Mouse (Mus musculus) ES-Bruce4 (cell line): Measurements from ENCODE around the gene Zfp335. TPM values are rescaled to one million over a fixed set of nuclear protein-coding genes. Genes with fewer than 3 reads are reported as not detected.
A peak's percentile ranks its signal among the peaks of the same experiment; 100 is the strongest.

Experiments used
- H3K27ac ChIP-seq: 2 replicates; pipeline ENCODE4 v1.5.1; 2012; ENCODE audit warnings: low read length, inconsistent platforms; ENCODE audit not compliant: insufficient read depth
- H3K27me3 ChIP-seq: 2 replicates; pipeline ENCODE4 v1.6.1; 2012; ENCODE audit warnings: mild to moderate bottlenecking, low read length, inconsistent platforms; ENCODE audit not compliant: control insufficient read depth, poor library complexity, insufficient read depth, severe bottlenecking
- H3K36me3 ChIP-seq: 2 replicates; pipeline ENCODE4 v1.6.1; 2012; ENCODE audit warnings: inconsistent platforms, mild to moderate bottlenecking, low read length, moderate library complexity; ENCODE audit not compliant: control insufficient read depth, poor library complexity, insufficient read depth, severe bottlenecking
- H3K4me1 ChIP-seq: one replicate; pipeline ENCODE4 v1.8.1; 2011; ENCODE audit warnings: low read length; ENCODE audit not compliant: control insufficient read depth, insufficient read depth
- H3K4me3 ChIP-seq: 2 replicates; pipeline ENCODE4 v1.5.1; 2011; ENCODE audit warnings: low read depth, mild to moderate bottlenecking, low read length
- H3K9ac ChIP-seq: 2 replicates; pipeline ENCODE4 v1.6.1; 2012; ENCODE audit warnings: low read depth, mild to moderate bottlenecking, inconsistent platforms; ENCODE audit not compliant: poor library complexity, severe bottlenecking
- H3K9me3 ChIP-seq: replicated peaks from 2 replicates; pipeline ENCODE4 v1.6.1; 2012; ENCODE audit warnings: mild to moderate bottlenecking, low read length, inconsistent platforms; ENCODE audit not compliant: control insufficient read depth, poor library complexity, insufficient read depth, severe bottlenecking
- CTCF ChIP-seq: IDR thresholded peaks from one replicate; pipeline ENCODE4 v1.8.1; 2011; ENCODE audit warnings: low read depth, low read length
- EP300 ChIP-seq: IDR thresholded peaks from 2 replicates; pipeline ENCODE4 v1.6.1; 2011; ENCODE audit warnings: low read depth, low read length; ENCODE audit not compliant: insufficient read depth
- POLR2A ChIP-seq: IDR thresholded peaks from one replicate; pipeline ENCODE4 v1.8.1; 2011; ENCODE audit warnings: low read length; ENCODE audit not compliant: insufficient read depth
- polyA plus RNA-seq: library from polyadenylated mRNA; stranded (reverse); fragments of >200 nt; gene quantifications from 2 replicates; pipeline ENCODE4 v1.2.4, GENCODE M21; 2011; ENCODE audit warnings: low read depth; ENCODE audit not compliant: missing spikeins, insufficient read depth, insufficient read length

The Zfp335 gene
- polyA plus RNA-seq, 1 experiment, result 10.6 TPM

DNA sequence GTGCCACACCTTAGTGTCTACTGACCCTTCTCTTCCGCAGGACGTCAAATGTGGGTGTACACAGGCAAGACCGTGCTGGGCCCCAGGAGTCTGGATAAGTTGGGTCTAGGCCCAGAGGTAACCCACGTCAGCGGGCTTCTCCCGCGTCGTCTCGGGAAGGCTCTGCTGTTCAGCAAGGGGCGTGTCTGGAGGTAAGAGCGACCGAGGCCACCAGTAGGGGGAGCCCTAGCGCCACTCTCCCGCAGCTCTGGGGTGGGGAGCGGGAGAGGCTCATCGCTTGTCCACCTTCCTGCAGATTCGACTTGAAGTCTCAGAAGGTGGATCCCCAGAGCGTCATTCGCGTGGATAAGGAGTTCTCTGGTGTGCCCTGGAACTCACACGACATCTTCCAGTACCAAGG is 41.7 kb upstream of the Zfp335 start:
- peaks cover 1% of the 10 kb centered on the region for H3K4me1 ChIP-seq
- H3K27ac ChIP-seq, result no peak overlapping the region
- TF ChIP-seq CTCF (peak; percentile 89), EP300 (no peak)
- no peaks in the 10 kb centered on the region for H3K36me3 ChIP-seq
- no peak overlapping the region for H3K9ac ChIP-seq
- 0 out of 2 replicates have a peak overlapping the region, but pooled peaks have one; percentile 21 for H3K4me3 ChIP-seq
- H3K27me3 ChIP-seq, result no peaks in the 10 kb centered on the region
- H3K9me3 ChIP-seq, result no peaks in the 10 kb centered on the region

DNA sequence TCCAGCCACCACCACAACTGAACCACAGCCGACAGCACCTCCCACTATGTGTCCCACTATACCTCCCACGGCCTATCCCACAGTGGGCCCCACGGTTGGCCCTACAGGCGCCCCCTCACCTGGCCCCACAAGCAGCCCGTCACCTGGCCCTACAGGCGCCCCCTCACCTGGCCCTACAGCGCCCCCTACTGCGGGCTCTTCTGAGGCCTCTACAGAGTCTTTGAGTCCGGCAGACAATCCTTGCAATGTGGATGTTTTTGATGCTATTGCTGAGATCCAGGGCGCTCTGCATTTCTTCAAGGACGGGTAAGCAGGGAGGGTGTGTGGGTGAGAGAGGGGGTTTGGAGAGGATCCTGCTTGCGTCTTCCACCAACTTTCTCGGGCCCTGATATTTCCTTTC is 40.9 kb upstream of the Zfp335 start:
- Histone ChIP-seq H3K9me3 (no peaks in the 10 kb centered on the region), H3K27ac (no peak overlapping the region), H3K4me1 (peaks cover 5% of the 10 kb centered on the region), H3K27me3 (no peaks in the 10 kb centered on the region), H3K9ac (no peak overlapping the region), H3K36me3 (no peaks in the 10 kb centered on the region), H3K4me3 (no peak overlapping the region)
- TF ChIP-seq CTCF, result peak; percentile 43
- no peak for TF ChIP-seq EP300
- TF ChIP-seq POLR2A, result no peak

DNA sequence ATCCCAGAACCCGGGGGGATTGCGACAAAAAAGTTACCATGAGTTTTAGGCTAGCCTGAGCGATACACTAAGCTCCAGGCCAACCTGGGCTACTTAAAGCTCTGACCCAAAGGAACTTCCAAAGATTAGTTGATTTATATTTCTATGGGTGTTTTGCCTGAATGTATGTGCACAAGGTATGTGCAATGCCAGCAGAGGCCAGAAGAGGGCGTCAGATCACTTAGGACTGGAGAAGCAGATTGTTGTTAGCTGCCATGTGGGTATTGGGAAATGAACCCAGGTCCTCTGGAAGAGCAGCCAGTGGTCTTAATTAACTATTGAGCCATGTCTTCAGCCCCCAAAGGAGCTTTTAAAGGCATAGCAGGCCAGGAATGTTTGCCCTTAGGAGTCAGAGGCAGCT is 40.2 kb upstream of the Zfp335 start:
- no peak overlapping the region for H3K27ac ChIP-seq
- H3K36me3 ChIP-seq, result no peaks in the 10 kb centered on the region
- no peaks in the 10 kb centered on the region for H3K9me3 ChIP-seq
- TF ChIP-seq EP300 (no peak), CTCF (peak; percentile 2)
- peaks cover 6% of the 10 kb centered on the region for H3K4me1 ChIP-seq
- no peak overlapping the region for H3K4me3 ChIP-seq
- no peaks in the 10 kb centered on the region for H3K27me3 ChIP-seq
- H3K9ac ChIP-seq, result no peak overlapping the region

DNA sequence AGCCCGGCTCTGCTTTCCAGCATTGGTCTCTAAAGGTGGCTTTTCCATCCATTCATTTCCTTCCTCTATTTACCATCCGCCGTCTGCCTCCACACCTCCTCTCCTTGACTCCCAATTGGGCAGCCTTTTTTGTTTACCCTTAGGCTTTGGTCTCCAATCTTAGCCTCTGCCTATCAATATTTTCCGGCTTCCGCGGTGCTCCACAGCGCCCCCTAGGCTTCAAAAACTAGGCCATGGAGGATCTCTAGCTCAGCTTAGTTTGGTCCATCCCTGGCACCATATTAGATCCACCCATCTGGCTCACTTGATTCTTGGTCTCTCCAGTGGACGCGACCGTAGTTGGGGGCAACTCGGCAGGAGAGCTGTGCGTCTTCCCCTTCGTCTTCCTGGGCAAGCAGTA is 38.9 kb upstream of the Zfp335 start:
- TF ChIP-seq EP300 (no peak), CTCF (peak; percentile 65)
- Histone ChIP-seq H3K27ac (no peak overlapping the region), H3K9me3 (no peaks in the 10 kb centered on the region), H3K27me3 (no peaks in the 10 kb centered on the region), H3K4me1 (peaks cover 6% of the 10 kb centered on the region), H3K9ac (peak overlapping the region; percentile 12), H3K36me3 (no peaks in the 10 kb centered on the region), H3K4me3 (peak overlapping the region; percentile 67)

DNA sequence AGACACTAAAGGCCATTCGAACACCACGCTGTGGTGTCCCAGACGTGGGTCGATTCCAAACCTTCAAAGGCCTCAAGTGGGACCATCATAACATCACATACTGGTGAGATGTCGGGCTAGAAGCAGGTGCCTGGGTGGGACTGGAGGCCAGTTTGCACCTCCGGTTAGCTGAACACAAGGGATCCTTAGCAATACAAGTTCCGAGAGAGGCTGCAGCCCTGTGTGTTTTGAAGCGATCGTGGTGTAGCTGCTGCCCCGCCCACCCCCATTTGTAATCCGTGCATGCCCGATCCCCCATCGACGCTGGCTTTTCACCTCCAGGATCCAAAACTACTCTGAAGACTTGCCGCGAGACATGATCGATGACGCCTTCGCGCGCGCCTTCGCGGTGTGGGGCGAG is 37.4 kb upstream of the Zfp335 start:
- H3K27me3 ChIP-seq, result no peaks in the 10 kb centered on the region
- no peak for TF ChIP-seq CTCF
- no peak for TF ChIP-seq POLR2A
- TF ChIP-seq EP300, result no peak
- H3K27ac ChIP-seq, result no peak overlapping the region
- no peak overlapping the region for H3K9ac ChIP-seq
- peaks cover 6% of the 10 kb centered on the region for H3K4me1 ChIP-seq
- H3K36me3 ChIP-seq, result no peaks in the 10 kb centered on the region
- no peaks in the 10 kb centered on the region for H3K9me3 ChIP-seq
- H3K4me3 ChIP-seq, result peak overlapping the region; percentile 12

DNA sequence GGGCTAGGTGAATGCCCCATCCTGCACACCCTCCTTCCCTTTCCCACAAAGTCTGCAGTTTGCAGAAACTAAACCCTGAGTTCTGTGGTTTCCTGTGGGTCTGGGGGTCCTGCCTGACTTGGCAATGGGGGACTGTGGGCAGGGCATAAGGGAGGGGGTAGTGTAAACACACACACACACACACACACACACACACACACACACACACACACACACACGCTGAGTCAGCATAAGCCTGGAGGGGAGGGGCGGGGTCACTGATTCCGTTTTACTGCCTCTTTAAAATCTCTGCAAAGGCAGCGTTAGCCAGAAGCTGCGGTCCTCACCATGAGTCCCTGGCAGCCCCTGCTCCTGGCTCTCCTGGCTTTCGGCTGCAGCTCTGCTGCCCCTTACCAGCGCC is 36.4 kb upstream of the Zfp335 start:
- Histone ChIP-seq H3K9me3 (no peaks in the 10 kb centered on the region), H3K4me3 (no peak overlapping the region), H3K27me3 (no peaks in the 10 kb centered on the region), H3K36me3 (no peaks in the 10 kb centered on the region), H3K9ac (no peak overlapping the region), H3K4me1 (peaks cover 4% of the 10 kb centered on the region), H3K27ac (no peak overlapping the region)
- TF ChIP-seq CTCF (no peak), POLR2A (no peak), EP300 (no peak)

DNA sequence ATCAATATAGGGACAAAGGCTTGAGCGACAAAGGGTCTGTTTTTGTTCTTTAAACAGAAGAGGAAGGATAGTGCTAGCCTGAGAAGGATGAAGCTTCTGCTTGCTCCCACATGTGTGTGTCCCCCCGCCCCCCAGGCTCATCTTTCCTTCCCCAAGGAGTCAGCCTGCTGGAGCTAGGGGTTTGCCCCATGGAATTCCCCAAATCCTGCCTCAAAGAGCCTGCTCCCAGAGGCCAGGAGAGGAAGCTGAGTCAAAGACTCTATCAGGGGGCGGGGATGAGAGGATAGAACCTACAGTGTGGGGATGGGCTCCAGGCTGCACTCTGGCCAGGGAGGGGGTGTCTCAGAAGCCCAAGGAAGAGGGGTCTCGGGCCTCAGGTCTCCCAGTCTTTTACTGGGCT is 35.9 kb upstream of the Zfp335 start:
- Histone ChIP-seq H3K4me1 (peaks cover 4% of the 10 kb centered on the region), H3K27me3 (no peaks in the 10 kb centered on the region), H3K9ac (no peak overlapping the region), H3K4me3 (no peak overlapping the region), H3K9me3 (no peaks in the 10 kb centered on the region), H3K27ac (no peak overlapping the region), H3K36me3 (no peaks in the 10 kb centered on the region)
- TF ChIP-seq CTCF (no peak), EP300 (no peak), POLR2A (no peak)
